Mouse (Mus musculus): Measurements from ENCODE around the gene Cfb.
A peak's percentile ranks its signal among the peaks of the same experiment; 100 is the strongest.
"Not testable (repeated sequence)": the region's sequence is repeated elsewhere in the genome, so short reads cannot be mapped to it uniquely, and the experiment has no call there.

Gene Cfb

DNA sequence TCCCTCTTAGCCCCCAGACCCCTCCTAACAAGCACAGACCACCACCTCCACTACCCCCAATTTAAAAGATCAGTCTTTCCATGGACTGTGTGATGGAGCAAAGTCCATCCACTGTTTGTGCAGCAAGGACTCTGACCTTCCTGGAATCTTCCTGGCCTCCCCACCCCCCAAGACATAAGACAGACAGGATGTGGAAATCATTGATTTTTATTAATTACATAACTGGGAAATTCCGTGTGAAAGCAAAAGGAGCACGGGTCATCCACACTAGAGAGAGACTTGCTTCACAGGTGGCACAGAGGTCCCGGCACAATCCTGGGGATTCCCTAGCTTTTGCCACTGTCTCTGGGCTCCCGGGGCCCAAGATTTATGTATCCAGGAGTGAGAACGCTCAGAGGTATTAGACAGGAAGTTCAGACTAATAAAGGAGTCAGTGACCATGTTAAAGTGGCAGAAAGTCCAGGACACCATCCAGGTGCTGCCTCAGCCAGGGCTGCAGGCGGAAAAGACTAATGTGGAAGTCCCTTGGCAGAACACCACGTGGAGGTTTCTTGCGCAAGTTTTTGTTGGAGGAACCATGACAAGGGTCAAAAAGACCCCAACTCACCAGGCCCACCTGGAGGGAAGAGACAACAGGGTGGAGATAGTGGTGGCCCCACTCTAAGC lies at the start of gene Cfb:
Gene Cfb, minus strand, starts transcription at position 103 of the 666 bp plus-strand sequence.
- no peak for DNase-seq (ENCODE audit: low read depth)

DNA sequence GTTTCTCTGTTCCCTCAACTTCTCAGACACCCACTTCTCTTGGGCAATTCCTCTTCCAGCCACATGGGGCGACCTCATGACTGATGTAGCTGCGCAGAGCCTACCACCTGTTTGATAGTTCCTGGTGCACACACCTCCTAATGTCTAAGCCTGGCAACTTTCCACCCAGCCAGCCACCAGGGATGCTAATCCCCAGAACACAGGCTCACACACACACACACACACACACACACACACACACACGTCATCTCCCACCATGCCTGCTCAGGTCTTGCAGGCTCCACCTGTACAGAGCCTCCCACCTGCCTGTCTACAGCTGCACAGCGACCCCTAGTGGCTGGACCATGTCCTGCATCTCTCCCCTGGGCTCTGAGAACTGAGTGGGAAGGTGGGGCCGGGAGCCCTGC lies 49.6 kb upstream of the Cfb start:
- peak; percentile 83 for DNase-seq (ENCODE audit: low read depth)

DNA sequence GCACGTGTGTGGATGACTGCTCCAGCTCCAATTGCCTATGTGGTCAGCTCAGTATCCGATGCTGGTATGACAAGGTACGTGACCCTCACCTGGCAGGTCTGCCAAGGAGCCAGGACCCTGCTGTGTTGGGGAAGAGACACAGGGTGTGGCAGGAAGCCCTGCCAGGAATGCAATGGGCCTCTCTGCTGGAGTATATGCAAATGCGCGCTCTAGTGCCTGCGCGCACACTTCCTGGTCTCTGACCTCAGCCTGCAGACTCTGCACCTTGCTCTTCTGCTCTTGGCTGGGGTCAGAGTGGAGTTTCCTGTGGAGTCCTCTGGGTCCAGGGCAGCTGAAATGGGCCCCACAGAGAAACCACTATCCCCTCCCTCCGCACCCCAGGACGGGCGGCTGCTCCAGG lies 48.7 kb upstream of the Cfb start:
- no peak for DNase-seq (ENCODE audit: low read depth)

DNA sequence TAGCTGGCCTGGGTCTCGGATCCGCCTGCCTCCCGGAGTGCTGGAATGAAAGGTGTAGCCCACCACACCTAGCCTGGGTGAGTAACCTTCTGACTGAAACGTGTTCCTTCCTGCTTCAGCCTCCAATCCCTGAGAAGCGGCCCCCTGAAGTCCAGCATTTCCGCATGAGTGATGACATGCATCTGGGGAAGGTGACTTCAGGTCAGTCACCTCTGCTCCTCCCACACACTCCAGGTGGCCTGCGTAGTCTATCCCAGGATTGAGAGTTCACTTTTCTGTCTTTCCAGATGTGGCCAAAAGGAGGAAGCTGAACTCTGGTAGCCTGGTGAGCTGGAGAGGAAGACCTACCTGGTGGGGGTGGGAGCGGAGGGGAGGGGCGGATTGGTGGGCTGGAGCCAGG lies 40.6 kb upstream of the Cfb start:
- no peak for DNase-seq (ENCODE audit: low read depth)

DNA sequence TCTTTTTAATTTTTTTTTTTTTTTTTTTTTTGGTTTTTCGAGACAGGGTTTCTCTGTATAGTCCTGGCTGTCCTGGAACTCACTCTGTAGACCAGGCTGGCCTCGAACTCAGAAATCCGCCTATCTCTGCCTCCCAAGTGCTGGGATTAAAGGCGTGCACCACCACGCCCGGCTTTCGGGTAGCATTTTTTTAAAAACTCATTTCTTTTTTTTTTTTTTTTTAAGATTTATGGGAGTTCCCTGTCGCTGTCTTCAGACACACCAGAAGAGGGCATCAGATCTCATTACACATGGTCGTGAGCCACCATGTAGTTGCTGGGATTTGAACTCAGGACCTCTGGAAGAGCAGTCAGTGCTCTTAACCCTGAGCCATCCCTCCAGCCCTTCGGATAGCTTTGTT lies 39.6 kb upstream of the Cfb start:
- not testable (repeated sequence) for DNase-seq (ENCODE audit: low read depth)

DNA sequence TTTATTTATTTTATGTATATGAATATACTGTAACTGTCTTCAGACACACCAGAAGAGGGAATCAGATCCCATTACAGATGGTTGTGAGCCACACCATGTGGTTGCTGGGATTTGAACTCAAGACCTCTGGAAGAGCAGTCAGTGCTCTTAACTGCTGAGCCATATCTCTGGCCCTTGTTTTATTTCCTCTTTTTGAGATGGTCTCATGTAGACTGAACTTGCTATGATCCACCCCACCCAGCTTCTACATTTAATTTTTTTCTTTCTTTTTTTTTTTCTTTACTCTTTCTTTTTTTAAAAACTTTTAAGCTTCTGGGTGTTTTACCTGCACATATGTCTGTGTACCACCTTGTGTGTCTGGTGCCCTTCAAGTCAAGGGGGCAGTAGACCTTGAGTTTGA lies 38.5 kb upstream of the Cfb start:
- not testable (repeated sequence) for DNase-seq (ENCODE audit: low read depth)

DNA sequence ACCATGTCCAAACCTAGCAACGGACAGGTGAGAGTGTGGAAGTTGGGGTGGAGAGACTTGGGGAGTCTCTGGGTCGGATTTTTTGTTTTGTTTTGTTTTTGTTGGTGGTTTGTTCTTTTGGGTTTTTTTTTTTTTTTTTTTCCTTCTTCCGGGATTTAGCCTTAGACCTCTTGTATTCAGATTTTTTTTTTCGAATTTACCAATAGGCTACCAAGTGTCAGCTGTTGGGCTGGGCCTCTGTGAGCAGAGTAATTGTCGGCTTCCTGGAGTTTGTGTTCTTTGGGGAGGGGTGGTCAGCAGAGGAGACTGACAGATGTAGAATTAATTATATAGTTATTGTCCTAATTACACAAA lies 37.5 kb upstream of the Cfb start:
- DNase-seq (ENCODE audit: low read depth): peak; percentile 73

DNA sequence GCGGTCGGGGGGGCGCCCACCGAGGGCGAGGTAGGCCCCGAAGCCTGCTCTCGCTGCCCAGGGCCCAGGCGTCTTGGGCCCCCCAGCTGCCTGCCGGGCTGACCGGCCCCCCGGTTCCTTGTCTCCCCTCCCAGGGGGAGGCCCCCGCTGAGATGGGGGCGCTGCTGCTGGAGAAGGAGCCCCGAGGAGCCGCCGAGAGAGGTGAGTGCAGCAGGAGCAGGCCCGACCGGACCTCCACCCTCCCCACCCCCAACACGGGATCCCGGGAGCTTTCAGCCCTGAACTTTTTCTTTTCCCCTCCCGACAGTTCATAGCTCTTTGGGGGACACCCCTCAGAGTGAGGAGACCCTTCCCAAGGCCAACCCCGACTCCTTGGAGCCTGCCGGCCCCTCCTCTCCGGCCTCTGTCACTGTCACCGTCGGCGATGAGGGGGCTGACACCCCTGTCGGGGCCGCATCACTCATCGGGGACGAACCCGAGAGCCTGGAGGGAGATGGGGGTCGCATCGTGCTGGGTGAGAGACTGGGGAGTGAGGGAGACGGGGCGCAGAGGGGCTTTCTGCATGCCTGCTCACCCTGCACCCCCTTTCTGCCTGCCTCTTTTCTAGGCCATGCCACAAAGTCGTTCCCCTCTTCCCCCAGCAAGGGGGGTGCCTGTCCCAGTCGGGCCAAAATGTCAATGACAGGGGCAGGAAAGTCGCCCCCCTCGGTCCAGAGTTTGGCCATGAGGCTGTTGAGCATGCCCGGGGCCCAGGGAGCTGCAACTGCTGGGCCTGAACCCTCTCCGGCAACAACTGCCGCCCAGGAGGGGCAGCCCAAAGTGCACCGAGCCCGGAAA lies 37.0 kb upstream of the Cfb start:
- peak; percentile 53 for DNase-seq (ENCODE audit: low read depth)

DNA sequence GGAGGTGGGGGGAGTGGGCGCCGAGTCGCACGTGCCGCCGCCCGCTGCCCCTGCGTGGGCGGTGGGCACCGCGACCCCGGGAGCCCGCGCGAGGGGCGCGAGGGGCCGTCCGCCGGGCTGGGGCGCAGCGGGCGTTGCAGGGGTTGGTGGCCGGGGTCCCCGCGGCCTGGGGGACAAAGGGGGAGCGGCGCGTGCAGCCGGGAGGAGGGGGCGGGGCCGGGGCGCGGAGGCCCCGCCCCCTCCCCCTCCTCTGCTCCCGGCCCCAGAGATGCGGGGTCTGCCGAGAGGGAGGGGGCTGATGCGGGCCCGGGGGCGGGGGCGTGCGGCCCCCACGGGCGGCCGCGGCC lies 36.4 kb upstream of the Cfb start:
- peak; percentile 50 for DNase-seq (ENCODE audit: low read depth)

DNA sequence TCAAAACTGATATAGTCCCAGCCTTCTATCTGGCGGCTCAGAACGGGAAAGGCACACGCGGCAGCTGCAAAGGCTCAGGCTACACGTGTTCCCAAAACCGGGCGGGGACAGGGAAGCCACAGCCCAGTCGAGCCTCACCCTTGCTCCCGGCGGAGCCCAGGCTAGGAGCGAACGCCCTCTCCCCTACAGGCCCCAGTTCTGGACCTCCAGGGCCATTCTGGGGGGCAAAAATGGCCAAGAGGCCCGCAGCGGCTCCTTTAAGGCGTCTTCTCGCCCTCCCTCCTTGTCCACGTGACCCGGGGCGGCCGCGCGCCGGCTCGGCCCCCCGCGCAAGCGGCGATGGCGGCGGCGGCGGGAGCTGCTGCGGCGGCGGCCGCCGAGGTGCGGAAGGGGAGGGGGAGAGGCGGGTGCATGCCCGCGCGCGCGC lies 35.9 kb upstream of the Cfb start, which contains the start of the genes C2 and Ehmt2:
Gene C2, minus strand, starts transcription at position 106 of the 427 bp plus-strand sequence.
Gene Ehmt2, plus strand, starts transcription at position 310 of the 427 bp plus-strand sequence.
- DNase-seq (ENCODE audit: low read depth): peak; percentile 90

DNA sequence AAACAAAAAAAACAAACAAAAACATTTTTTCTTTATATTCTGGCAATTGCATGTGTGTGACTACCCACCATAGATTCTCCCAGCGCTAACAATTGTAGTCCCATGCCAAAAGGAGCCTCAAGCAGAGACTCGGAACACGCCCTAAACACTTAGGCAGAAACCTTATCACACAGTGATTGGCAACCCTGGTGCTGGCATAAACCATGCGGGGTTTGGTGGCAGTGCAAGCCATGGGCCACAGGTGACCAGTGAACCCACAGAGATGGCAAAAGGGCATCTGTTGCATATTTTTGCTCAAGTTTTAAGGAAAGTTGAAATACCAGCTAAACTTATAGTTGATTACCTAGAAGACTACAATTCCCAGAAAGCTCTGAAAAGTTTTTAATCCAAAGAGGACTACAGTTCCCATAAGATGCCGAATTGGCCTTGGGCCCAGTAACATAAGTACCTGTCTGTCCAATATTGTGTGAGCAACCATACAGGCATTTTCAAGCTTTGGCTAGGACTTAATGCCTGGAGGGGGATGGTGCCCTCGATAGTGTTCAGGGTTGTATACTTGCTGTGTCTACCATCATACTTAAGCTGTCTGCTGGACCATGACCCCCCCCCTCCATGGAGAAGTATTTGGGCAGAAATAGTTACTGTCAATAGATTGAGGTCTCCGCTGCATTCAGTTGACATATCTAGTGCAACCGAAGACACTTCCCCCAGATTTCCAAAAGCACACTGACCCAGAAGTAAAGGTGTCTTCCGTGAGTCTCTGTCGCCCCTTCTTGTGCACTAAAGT lies 35.2 kb upstream of the Cfb start:
- peak; percentile 92 for DNase-seq (ENCODE audit: low read depth)

DNA sequence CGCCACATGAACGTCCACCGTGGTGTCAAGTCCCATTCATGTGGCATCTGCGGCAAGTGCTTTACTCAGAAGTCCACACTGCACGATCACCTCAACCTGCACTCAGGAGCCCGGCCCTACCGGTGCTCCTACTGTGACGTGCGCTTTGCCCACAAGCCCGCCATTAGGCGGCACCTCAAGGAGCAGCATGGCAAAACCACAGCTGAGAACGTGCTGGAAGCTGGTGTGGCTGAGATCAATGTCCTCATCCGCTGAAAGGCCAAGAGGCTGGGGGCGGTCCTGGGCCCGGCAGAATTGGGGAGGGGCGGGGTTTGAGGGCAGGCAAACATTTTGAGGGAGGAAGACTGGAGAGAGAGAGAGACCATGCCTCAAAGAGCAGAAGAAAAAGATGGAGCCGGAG lies 34.0 kb upstream of the Cfb start:
- no peak for DNase-seq (ENCODE audit: low read depth)

DNA sequence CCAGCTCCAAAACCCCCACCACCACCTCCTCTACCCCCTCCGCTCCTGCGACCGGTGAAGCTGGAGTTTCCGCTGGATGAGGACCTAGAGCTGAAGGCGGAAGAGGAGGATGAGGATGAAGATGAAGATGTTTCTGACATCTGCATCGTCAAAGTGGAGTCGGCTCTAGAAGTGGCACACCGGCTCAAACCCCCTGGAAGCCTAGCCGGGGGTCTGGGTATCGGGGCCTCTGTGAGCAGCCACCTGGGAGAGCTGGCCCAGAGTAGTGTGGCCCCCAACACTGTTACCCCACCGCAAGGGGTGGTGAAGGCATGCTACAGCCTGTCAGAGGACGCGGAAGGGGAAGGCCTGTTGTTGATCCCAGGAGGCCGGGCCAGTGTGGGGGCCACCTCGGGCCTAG lies 33.4 kb upstream of the Cfb start:
- DNase-seq (ENCODE audit: low read depth): no peak

DNA sequence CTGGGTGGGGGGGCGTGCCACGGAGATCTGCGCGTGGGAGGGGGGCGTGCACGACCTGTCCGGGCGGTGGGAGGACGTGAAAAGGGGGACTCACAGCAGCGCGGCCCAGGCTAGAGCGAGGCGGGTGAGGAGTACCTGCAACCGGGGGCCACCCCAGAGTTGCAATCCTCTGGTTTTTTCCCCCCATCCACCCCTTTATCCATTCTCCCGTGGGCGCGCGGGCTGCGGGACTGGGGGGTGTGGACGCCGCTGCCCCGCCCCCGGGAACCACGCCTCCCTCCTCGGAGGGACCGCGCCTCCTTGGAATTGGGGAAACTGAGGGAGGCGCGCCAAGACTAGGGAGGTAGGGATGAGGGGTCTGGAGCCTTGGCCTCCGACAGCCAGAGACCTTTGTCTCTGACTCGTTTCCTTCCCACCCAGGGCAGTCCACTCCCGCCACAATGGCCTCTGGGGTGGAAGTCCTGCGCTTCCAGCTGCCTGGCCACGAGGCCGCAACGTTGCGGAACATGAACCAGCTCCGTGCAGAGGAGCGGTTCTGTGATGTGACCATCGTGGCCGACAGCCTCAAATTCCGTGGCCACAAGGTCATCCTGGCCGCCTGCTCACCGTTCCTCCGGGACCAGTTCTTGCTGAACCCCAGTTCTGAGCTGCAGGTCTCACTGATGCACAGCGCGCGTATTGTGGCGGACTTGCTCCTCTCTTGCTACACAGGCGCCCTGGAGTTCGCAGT lies 32.6 kb upstream of the Cfb start:
- DNase-seq (ENCODE audit: low read depth): peak; percentile 73

DNA sequence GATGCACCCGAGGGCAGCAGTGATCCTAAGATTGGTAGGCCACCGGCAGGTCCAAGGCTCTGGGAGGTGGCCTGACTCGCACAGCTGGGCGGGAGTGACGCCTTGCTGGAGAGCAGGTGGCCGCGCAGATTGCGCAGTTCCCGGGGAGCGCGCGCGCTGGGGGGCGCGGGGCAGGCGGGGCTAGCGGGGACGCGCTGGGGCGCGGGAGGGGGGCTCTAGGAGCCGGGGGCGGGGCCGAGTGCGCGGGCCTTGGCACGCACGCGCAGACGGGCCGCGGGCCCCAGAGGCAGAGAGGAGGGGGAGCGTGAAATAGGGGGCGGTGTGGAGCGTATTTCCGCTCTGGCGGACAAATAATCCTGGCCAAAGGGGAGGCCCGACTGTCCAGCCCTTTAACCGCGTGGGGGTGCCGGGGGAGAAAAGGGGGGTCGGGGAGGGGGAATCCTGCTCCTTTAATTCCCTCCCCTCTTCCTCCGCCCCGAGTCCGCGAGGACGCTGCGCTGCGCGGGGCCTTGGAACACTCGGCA lies 31.8 kb upstream of the Cfb start:
- peak; percentile 99 for DNase-seq (ENCODE audit: low read depth)

DNA sequence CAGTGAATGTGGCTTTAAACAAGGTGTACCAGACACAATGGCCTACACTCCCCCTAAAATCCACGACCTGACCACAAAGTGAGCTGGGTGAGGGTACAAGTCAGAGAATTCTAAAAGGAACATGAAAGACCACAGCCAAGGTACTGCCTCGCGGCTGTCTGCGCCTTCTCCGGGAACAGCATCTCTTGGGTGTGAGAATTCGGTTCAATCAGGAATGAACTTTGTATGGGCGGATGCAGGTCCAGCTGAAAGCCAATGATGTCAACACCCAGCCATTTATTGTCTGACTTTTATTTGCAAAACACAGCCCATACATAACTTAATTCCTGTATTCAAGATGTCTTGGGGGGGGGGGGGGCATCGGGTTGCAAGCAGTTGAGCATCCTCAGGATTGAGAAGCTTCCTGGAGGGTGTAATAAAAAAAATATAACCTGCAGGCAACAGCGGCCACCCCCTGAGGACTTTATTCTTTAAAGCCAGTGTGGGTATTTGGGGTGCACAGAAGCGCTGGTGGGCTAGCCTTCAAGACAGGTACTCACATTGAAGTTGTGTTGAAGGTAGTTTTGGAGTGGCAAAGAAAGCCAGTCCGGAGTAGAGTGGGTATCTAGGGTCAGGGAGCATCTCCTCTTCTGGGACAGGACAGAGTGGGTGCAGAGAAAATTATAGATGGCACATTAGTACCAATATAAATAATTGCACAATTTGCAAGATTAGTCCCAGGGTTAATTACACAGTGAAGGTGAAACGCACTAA lies 30.9 kb upstream of the Cfb start:
- no peak for DNase-seq (ENCODE audit: low read depth)

DNA sequence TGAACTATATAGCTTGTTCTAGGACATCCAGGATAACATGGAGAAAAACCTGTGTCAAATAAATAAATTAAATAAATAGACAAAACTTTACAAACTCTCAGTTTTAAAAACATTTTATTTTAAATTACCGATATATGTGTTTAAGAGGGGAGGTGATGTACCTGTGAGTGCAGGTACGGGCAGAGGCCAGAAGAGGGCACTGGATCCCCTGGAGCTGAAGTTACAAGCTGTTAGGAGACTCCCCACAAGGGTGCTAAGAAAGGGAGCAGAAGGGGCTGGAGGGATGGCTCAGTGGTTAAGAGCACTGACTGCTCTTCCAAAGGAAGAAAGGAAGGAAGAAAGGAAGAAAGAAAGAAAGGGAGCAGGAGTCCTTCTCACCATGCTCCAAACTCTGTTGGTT lies 29.1 kb upstream of the Cfb start:
- no peak for DNase-seq (ENCODE audit: low read depth)

DNA sequence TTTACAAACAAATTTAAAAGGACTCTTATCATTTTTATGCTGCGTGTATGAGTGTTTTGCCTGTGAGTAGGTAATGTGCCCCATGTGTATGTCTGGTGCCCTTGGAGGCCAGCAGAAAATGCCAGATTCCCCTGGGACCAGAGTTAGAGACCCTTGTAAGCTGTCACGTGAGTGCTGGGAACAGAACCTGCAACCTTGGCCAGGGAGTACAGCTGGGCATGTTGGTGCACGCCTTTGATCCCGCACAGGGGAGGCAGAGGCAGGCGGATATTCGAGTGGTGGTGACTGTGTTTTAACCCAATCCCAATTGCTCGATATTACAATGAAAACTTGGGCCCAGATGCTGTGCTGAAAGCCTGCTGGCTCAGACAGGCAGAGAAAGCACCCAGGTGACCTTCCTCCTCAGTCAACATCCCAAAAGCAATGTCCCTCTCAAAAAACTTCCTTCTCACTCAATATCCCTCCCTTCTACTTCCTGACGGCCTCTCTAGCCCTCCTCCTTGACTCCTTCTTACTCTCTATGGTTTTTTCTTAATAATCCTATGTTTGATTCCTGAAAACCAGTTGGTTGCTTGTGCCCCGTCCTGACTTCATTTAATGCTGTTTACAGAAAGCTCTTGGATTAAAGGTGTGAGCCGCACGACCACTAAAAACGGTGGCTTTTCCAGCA lies 27.9 kb upstream of the Cfb start:
- DNase-seq (ENCODE audit: low read depth): no peak

DNA sequence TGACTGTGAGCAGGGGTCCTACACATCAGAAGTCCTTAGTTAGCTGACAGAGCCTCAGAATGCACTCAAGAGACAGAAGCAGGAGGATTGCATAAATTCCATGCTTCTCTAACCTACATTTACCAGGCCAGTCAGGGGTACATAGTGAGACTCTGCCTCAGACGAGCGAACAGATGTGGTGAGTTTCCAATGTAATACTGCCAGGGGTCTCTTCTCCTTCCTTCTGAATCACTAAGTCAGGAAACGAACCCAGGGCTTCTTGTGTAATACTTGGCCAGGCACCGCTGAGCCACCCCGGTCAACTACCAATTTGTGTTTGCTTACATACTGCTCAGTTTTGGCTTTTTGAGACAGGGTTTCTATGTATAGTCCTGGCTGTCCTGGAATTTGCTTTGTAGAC lies 25.6 kb upstream of the Cfb start:
- peak; percentile 42 for DNase-seq (ENCODE audit: low read depth)

DNA sequence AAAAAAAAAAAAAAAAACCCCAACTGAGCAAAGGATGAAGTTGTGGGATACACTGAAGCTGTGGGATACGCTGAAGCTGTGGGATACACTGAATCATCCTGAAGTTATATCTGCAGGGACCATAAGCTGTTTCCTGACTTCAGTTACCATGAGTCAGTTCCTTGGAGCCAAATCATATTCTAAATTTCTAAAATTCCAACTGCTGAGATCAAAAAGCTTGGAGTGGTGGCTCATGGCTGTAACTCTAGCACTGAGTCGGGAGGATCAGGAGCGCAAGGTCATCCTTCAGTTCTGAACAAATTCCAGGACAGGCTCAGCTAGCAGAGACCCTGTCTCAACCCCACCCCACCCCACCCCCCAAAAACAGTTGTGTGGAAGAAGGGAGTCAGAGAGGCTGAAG lies 23.3 kb upstream of the Cfb start:
- DNase-seq (ENCODE audit: low read depth): peak; percentile 72

DNA sequence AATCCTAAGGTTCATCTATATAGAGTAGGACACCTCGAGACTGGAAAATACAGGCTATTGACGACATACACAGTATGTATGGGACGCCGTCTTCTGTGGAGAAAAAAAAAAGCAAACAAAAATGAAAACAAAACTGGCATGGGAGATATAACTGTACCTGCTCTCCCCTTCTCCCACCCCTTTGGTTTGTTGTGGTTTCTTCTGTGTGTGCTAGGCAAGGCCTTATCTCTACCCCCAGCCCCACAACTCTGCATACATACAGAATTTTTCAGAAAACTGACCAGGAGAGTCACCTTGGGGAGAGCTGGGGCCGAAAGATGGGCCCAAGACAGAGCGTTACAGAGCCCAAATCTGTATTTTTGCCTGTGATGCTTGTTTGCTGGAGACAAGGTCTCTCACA lies 22.4 kb upstream of the Cfb start:
- no peak for DNase-seq (ENCODE audit: low read depth)

Measured in NIH3T3 (cell line).